In the genomic region with DNA sequence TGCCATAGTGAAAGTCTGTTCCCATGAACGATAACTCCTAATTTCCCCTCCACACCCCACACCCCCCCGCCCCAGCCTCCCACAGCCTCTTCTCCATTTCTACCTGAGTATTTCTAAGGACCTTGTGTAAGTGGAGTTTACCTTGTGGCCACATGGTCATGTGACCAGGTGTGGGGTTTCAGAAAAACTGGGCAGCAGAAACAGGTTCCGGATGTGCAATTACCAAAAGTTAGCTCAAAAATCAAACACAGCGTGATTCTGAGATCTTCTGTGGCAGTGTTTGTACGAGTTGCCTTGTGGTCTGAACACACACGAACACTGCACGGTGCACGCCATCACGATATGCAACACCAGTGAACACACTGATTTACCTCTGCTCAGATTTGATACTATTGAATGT, we compare ENCODE assay signal across 15 mouse cellular contexts. TPM values are rescaled to one million over a fixed set of nuclear protein-coding genes. Genes with fewer than 3 reads are reported as not detected.
"Had no signal": no experiment of that assay in that cellular context is flagged by ENCODE, and none has a peak within 500 bp of the region (broad histone marks: within the 10 kb centered on the region; RNA-seq: fewer than 3 reads in every experiment).

No protein-coding gene starts in this region.

- H3K9ac ChIP-seq: limb, embryonic 15.5 days; liver, embryonic 12.5 days had no signal

- DNase-seq: kidney, adult 11 months; kidney, adult 9 months; kidney, postnatal 10 days; kidney, postnatal 4 days; right cerebral cortex, postnatal 14 days; thymus, adult 2 months; thymus, postnatal 25 days had no signal

- H3K27me3 ChIP-seq: limb, embryonic 15.5 days had no signal

- H3K9me3 ChIP-seq: limb, embryonic 15.5 days; liver, embryonic 12.5 days; midbrain, embryonic 12.5 days had no signal

- H3K27ac ChIP-seq: layer of hippocampus, adult 2 months; limb, embryonic 15.5 days; liver, embryonic 12.5 days; macrophage; midbrain, embryonic 12.5 days had no signal

- ATAC-seq: liver, embryonic 12.5 days; midbrain, embryonic 16.5 days had no signal

- H3K36me3 ChIP-seq: limb, embryonic 15.5 days; liver, embryonic 12.5 days; midbrain, embryonic 12.5 days had no signal

- H3K4me3 ChIP-seq: liver, embryonic 12.5 days; midbrain, embryonic 12.5 days had no signal

RNA-seq across cellular contexts. Expression of a gene that starts 17.5 kb away (rescaled TPM):
- polyA plus RNA-seq: macrophage; spleen, adult 2 months; urinary bladder, adult 2 months had no signal
